Mouse (Mus musculus) liver, embryonic 14.5 days (tissue): ENCODE data around the gene Dnajc16. TPM values are rescaled to one million over a fixed set of nuclear protein-coding genes. Genes with fewer than 3 reads are reported as not detected.

Experiments
- ATAC-seq: fragments of 200-750 bp; cut with Nextera tagmentation; 2 replicates; pipeline ENCODE4 v1.8.0; 2017; ENCODE audit warnings: moderate number of reproducible peaks, mild to moderate bottlenecking, moderate library complexity; ENCODE audit not compliant: insufficient read depth
- DNase-seq, 3 experiments: peaks; one replicate each; pipeline ENCODE4 v3.0.0-alpha.2; 2012 to 2013; ENCODE audit warnings: low read depth in 3 of 3, low spot score in 3 of 3
- H3K27ac ChIP-seq: fragments of 300-500 bp; sonication (generic); 2 replicates; pipeline ENCODE4 v1.5.1; 2014; ENCODE audit warnings: moderate library complexity, mild to moderate bottlenecking, control low read depth, inconsistent platforms
- H3K27me3 ChIP-seq: fragments of 300-500 bp; sonication (generic); 2 replicates; pipeline ENCODE4 v1.6.1; 2014; ENCODE audit warnings: mild to moderate bottlenecking, low read length, moderate library complexity; ENCODE audit not compliant: control insufficient read depth, insufficient read depth
- H3K36me3 ChIP-seq: fragments of 300-500 bp; sonication (generic); replicated peaks from 2 replicates; pipeline ENCODE4 v1.6.1; 2014; ENCODE audit warnings: low read depth; ENCODE audit not compliant: control insufficient read depth, insufficient read depth
- H3K4me1 ChIP-seq, 2 experiments: fragments of 200-500 bp in 1 of 2; fragments of 300-500 bp in 1 of 2; sonication (generic) in 1 of 2; replicated peaks; 2 replicates each; pipeline ENCODE4 v1.6.1; 2012 to 2014; ENCODE audit warnings: antibody characterized with exemption in 1 of 2, inconsistent platforms in 1 of 2, low read length in 1 of 2; ENCODE audit not compliant: control insufficient read depth in 2 of 2, insufficient read depth in 2 of 2
- H3K4me2 ChIP-seq: fragments of 300-500 bp; sonication (generic); 2 replicates; pipeline ENCODE4 v1.6.1; 2014; ENCODE audit warnings: low read depth, mild to moderate bottlenecking, control low read depth, moderate library complexity
- H3K4me3 ChIP-seq, 2 experiments: fragments of 200-500 bp in 1 of 2; fragments of 300-500 bp in 1 of 2; sonication (generic) in 1 of 2; 2 replicates each; pipeline ENCODE4 v1.5.1; 2012 to 2014; ENCODE audit warnings: low read depth in 2 of 2, low read length in 2 of 2, mild to moderate bottlenecking in 2 of 2, control low read depth in 1 of 2, inconsistent platforms in 1 of 2, moderate library complexity in 1 of 2; ENCODE audit not compliant: insufficient read depth in 1 of 2
- H3K9ac ChIP-seq: fragments of 300-500 bp; sonication (generic); replicated peaks from 2 replicates; pipeline ENCODE4 v1.6.1; 2014; ENCODE audit warnings: mild to moderate bottlenecking, control low read depth, moderate library complexity
- H3K9me3 ChIP-seq: fragments of 300-500 bp; sonication (generic); 2 replicates; pipeline ENCODE4 v1.6.1; 2016; ENCODE audit warnings: low read length, mixed read lengths; ENCODE audit not compliant: control insufficient read depth
- CTCF ChIP-seq: IDR thresholded peaks from 2 replicates; pipeline ENCODE4 v1.5.1; 2016; ENCODE audit warnings: antibody characterized with exemption, low read depth, control low read depth
- EP300 ChIP-seq: IDR thresholded peaks from 2 replicates; pipeline ENCODE4 v1.6.1; 2016; ENCODE audit warnings: antibody characterized with exemption, low read depth
- WGBS: fragments of 180-500 bp; shearing (Covaris S2); extraction: QIAGEN DNeasy Blood & Tissue Kit; methylation state at CpG from one replicate; pipeline ENCODE4 v1.1.7; 2014; ENCODE audit not compliant: insufficient replicate concordance; 5-methylcytosine and 5-hydroxymethylcytosine counted together
- polyA plus RNA-seq, 2 experiments: library from polyadenylated mRNA; depleted of rRNA in 1 of 2; stranded (reverse) in 1 of 2; unstranded in 1 of 2; fragments of >200 nt; fragmentation: Nextera tagmentation in 1 of 2; extraction: Ambion mirVana in 1 of 2; gene quantifications; 2 replicates each; pipeline versions ENCODE4 v1.2.1 to v1.2.3; 2012 to 2014

The Dnajc16 gene
- polyA plus RNA-seq, 2 experiments, result 1.7 to 2.8 TPM

DNA sequence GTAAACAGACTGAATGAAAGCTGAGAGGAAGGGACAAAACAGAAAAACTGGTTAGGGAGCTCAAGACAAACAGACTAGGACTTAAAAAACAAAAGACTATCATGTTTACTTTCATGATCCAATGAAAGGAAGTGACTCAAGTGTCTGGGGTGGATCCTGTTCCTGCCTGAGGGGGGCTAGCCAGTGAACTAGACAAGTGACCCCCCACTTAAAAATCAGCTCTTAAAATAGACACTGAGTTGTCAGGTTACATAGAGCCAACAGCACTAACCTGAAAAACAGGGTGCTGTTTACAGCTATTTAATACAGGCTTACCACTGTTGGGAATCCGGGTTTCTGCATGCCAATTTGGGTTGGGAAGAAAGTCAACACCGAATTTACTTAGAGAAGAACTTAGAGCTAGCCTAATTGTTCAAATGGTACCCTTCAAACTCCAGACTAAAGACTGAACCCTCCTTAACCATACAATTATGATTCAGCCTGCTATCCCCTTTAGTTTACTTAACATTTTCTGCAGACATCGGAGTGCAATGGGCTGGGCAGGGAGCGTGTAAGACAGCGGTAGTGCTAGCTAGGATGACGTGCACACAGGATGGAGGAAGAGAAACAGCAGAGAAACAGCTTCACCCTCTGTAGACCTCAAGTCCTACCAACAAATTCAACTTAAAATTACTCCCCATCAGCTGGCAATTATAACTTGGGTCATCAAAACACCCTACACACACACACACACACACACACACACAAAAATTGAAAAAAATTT, 69.8 kb downstream of the Dnajc16 start:
- TF ChIP-seq EP300 (no peak), CTCF (no peak)
- ATAC-seq, result no peak
- Histone ChIP-seq H3K27me3 (no peaks in the 10 kb centered on the region), H3K36me3 (peaks cover 23% of the 10 kb centered on the region), H3K4me1 (peaks cover 32 to 42% of the 10 kb centered on the region in 2 experiments), H3K4me3 (peak overlapping the region in 1 of 2 experiments; percentile 96; a peak in 2 of 4 replicates), H3K9me3 (no peaks in the 10 kb centered on the region), H3K27ac (peak overlapping the region; percentile 32), H3K9ac (peak overlapping the region; percentile 81), H3K4me2 (peak overlapping the region; percentile 95)
- no peak for DNase-seq
- 68% methylated on average over 6 of the region's 6 CpGs for WGBS

DNA sequence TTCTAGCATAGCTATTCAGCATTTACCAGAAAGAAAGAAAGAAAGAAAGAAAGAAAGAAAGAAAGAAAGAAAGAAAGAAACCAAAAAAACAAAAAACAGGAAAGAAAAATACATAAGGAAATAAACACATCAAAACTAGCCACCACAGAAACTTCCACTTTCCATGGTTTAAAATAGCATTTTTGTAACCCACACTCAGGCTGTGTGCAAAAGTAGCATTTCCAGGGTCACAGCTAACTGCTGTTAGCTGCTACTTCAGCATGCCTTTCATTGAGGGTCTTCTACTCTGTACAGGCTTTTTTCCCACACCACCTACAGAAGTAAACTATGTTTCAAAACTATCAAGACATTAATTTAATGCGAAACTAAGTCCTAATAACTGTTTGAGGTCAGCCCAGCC, 71.4 kb downstream of the Dnajc16 start:
- H3K27ac ChIP-seq, result no peak overlapping the region
- H3K4me2 ChIP-seq, result no peak overlapping the region

DNA sequence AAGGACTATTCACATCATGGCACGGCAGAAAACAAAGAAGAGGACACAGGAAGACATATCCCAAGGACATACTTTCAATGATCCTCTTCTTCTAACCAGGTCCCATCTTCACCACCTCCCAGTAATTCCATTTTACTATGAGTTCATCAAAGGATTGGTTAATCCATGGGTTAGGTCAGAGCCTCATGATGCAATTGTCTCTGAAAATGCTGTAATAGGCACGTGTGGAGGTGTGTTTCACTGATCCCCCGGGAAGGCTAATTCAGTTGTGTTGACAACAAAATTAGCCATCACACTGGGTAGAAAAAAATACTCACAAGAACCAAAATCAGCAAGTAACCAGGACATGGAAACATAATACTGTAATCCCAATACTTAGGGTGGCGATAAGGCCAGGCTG, 73.1 kb downstream of the Dnajc16 start:
- Histone ChIP-seq H3K27me3 (no peaks in the 10 kb centered on the region), H3K4me1 (peaks cover 13 to 25% of the 10 kb centered on the region in 2 experiments), H3K36me3 (peaks cover 32% of the 10 kb centered on the region), H3K9ac (no peak overlapping the region), H3K9me3 (no peaks in the 10 kb centered on the region), H3K4me3 (no peak overlapping the region), H3K4me2 (no peak overlapping the region), H3K27ac (no peak overlapping the region)
- ATAC-seq (no peak), DNase-seq (no peak)
- WGBS, result 70% methylated on average over 4 of the region's 4 CpGs
- TF ChIP-seq EP300, result no peak
- no peak for TF ChIP-seq CTCF

More for the DNA sequence above, 71.4 kb downstream of the Dnajc16 start:
- no peaks in the 10 kb centered on the region for H3K27me3 ChIP-seq
- H3K4me1 ChIP-seq, result peaks cover 18 to 28% of the 10 kb centered on the region in 2 experiments
- no peak overlapping the region for H3K4me3 ChIP-seq
- H3K9ac ChIP-seq, result no peak overlapping the region
- no peaks in the 10 kb centered on the region for H3K9me3 ChIP-seq
- WGBS, result 76% methylated on average over 1 of the region's 1 CpGs
- ATAC-seq (no peak), DNase-seq (no peak)
- peaks cover 23% of the 10 kb centered on the region for H3K36me3 ChIP-seq
- TF ChIP-seq CTCF (no peak), EP300 (no peak)

DNA sequence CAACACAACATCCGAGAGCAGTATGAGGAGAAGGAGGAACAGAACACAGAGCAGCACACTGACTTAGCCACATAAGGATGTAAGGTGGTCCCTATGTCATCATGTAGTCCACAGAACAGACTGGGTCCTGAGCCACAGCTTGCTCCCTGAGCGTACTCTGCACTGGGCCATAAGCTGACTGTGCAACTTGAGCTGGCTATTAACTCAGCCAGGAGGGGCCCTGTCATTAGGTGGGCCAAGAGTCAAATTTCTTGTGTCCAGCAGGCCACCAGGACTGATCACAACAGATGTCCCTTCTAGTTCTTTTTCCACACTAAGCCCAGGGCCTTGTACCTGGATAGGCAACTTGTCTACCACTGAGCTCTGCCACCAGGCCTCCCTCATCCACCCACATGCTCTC, 75.7 kb downstream of the Dnajc16 start:
- no peaks in the 10 kb centered on the region for H3K9me3 ChIP-seq
- H3K36me3 ChIP-seq, result peaks cover 45% of the 10 kb centered on the region
- H3K9ac ChIP-seq, result 0 out of 2 replicates have a peak overlapping the region, but pooled peaks have one; percentile 23
- no peak for DNase-seq
- TF ChIP-seq CTCF, result no peak
- no peak for TF ChIP-seq EP300
- H3K27ac ChIP-seq, result no peak overlapping the region
- H3K4me2 ChIP-seq, result no peak overlapping the region
- 77% methylated on average over 2 of the region's 2 CpGs for WGBS
- no peak for ATAC-seq
- no peak overlapping the region for H3K4me3 ChIP-seq
- peaks cover 0 to 13% of the 10 kb centered on the region in 2 experiments; a peak in 2 of 4 replicates for H3K4me1 ChIP-seq
- H3K27me3 ChIP-seq, result no peaks in the 10 kb centered on the region

DNA sequence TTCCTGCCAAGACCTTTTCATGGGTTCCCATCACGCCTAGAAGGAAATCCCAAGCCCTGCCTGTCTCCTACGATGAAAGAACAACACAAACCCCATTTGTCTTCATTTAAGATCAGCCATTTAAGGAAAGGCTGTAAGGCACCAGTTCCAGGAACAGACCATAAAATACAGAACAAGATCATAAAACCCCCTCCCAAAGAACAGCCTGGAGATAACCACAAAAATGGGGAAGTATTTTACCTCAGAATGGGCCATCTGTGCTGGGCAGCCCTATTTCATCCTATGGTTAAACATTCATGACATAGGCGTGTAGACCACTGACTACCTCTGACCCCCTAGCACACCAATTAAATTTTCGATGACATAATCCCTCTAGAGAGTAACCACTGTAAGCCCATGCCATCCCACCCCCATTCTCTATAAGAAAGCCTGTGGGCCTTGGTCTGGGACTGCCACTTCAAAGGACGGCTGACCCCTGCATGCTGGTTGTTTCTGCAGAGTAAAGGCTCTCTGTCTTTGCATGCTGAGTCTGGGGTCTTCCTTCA, 77.1 kb downstream of the Dnajc16 start:
- no peaks in the 10 kb centered on the region for H3K9me3 ChIP-seq
- no peak overlapping the region for H3K9ac ChIP-seq
- no peak for DNase-seq
- peaks cover 54% of the 10 kb centered on the region for H3K36me3 ChIP-seq
- ATAC-seq, result no peak
- no peak overlapping the region for H3K4me3 ChIP-seq
- 39% methylated on average over 5 of the region's 5 CpGs for WGBS
- peaks cover 0 to 8% of the 10 kb centered on the region in 2 experiments; a peak in 2 of 4 replicates for H3K4me1 ChIP-seq
- TF ChIP-seq CTCF (no peak), EP300 (no peak)
- no peaks in the 10 kb centered on the region for H3K27me3 ChIP-seq
- no peak overlapping the region for H3K4me2 ChIP-seq
- no peak overlapping the region for H3K27ac ChIP-seq
